Mouse (Mus musculus) gastrocnemius, postnatal 25 days (tissue): ENCODE results near the gene Dntt. TPM values are rescaled to one million over a fixed set of nuclear protein-coding genes. Genes with fewer than 3 reads are reported as not detected.

ENCODE experiments used
- DNase-seq: peaks from one replicate; pipeline ENCODE4 v3.0.0; 2022
- total RNA-seq, 2 experiments: library from RNA; stranded (reverse); gene quantifications; 1 replicate in 1 of 2; 2 replicates in 1 of 2; pipeline ENCODE4 v1.2.3; 2021

Dntt gene
- total RNA-seq, 2 experiments from 2014 or later = 0.19 TPM; not detected in 1

- DNase-seq = no peak
These were observed 25.6 kb downstream of the Dntt start for GRCm38 (mm10) chr19:41054702-41055101.

GRCm38 (mm10) chr19:41071500-41071899, 42.4 kb downstream of the Dntt start:
- DNase-seq = peak; percentile 63

DNA sequence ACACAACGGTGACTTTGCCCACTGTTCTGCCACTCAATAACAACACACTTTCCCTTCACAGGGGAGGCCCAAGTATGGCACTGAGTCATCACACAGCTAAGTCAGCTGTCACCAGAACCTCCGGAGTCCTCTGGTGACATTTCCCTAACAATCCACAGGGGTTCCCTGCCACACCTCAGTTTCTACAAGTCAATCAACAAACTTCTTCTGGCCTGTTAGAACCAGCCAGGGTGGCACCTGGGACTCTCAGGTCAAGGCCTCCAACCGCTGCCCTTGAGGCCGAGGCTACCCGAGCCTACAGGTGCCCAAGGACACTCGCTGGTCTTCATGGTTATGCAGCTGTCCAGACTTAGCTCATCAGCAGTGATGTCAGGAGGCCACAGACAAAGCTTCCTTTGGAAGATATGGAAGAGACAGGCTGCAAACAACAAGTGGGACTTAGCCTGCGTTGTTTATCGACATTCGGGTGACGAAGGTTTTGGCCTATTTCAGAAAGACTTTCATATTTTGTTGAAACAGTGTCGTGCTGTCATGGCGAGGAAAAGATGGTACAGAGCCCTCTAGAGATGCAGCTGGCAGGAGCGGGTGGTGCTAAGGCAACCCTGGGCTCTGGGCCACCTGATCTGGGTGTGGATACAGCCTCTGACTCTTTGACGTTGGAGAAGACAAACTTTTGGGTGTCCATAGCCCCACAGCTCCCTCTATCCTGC, 44.8 kb downstream of the Dntt start:
- DNase-seq = no peak

DNA sequence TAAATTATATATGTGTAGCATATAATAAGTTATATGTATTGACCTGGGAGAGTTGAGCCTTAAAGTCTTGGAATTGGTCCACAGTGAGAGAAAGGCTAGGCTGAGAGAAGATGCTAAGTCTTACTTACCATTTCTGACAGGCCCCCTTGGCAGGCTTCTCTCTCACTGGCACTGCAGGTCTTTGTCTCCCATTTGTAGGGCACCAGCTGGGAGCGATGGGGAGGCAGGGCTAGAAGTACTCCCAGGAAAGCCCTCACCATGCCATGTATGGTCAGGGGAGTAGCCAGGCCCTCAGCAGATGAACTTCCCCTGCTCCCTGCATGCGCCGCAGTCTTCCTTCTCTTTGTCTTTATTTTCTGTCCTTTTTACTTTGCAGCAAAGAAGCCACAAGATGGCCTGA, 47.8 kb downstream of the Dntt start, which contains the start of gene Opalin:
TSS of gene Opalin (minus strand) at position 208 of the 400 bp plus-strand sequence.
- no peak for DNase-seq

DNA sequence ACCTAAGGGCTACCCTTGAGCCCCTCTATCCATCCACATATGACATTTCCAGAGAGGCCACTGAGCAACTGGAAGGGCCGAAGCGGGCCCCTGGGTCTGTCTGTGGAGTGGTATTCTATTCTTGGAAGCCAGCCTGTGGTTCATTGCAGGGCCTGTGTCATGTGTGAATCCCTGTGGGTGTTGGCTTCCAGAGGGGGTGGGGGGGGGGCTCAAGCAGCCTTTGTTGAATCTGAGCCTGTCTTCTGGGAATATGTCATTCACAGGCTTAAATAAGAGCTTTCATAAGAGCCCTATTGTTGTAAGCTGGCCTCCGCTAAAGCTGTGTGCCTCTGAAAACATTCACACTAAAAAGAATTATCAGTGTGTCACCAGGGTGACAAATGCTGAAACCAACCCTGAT, 52.5 kb downstream of the Dntt start:
- DNase-seq = no peak

- DNase-seq = no peak
These were observed 54.6 kb downstream of the Dntt start for GRCm38 (mm10) chr19:41083646-41084045.

DNA sequence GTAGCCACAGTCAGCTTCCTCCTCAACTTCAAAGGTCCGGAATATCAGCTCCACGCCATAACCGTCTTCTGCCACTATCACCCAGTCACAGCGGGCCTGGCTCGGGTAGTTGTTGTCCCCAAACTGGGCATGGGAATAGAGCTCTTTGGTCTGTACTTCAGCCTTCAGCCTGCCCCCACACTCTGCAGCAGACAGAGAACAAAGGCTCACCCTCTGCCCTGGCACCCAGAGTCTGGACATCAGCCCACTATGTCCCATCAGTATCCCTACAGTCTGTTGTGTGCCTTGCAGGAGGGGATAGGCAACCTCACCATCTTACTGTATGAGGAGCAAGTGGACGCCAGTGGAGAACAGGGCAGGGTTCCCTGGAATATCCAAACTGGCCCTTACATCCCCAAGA, 57.2 kb downstream of the Dntt start:
- DNase-seq = no peak

DNA sequence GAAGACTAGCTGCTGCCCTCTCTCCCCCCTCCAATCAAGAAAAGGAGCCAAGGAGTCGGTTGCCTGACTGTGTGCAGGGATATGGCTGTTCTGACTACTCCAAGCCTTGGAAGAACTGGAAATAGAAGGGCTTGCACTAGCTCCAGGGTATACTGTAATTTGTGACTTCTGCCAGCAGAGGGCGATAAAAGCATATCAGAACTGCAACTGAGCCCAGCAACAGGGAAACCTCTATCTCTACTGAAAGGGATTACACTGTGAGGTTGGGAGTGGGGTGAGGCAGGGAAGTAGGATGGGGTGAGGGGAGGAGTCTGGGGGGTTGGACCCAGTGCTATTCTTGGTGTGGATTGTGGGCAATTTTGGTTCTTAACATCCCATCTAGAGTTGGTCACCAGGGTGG, 57.6 kb downstream of the Dntt start:
- DNase-seq = peak; percentile 32

- no peak for DNase-seq
These were observed 58.8 kb downstream of the Dntt start for GRCm38 (mm10) chr19:41087901-41088300.

GRCm38 (mm10) chr19:41088491-41088890, 59.4 kb downstream of the Dntt start:
- no peak for DNase-seq

DNA sequence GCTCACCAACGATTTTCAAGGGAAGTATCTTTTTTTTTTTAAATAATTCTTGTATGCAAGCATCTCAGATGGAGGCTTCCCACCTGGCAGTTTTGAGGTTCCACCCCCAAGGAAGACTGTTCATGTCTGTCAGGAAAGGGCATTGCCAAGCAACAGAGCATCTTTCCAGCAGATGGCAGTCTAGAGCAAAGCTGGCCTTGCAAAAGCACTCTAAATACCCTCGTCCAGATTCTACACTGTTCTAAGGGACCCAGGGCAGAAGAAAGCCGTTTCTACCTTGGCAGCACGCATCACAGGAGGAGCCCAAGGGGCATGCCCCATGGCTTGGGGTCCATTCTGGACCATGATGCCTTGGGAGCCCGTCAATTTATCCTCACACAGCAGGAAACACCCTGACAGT, 60.8 kb downstream of the Dntt start:
- no peak for DNase-seq

DNA sequence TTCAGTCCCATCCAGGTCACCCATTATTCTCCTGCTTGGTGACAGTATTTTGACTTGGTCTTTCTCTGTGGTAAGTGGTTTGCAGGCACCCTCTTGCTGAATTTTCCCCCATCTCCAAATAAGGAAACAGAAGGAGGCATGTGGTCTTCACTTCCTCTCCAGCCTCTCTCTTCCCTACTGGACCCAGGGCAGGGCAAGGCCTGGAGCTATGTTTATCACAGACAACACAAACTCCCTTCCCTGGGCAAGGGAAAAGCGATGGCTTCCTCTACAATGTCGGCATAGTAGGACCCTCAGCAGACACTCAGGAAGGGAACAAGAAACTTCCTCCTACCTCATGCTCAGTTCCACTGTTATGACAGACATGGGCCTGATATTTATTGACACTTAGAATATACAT, 62.8 kb downstream of the Dntt start:
- no peak for DNase-seq

GRCm38 (mm10) chr19:41097038-41097437, 68.0 kb downstream of the Dntt start:
- DNase-seq = no peak

DNA sequence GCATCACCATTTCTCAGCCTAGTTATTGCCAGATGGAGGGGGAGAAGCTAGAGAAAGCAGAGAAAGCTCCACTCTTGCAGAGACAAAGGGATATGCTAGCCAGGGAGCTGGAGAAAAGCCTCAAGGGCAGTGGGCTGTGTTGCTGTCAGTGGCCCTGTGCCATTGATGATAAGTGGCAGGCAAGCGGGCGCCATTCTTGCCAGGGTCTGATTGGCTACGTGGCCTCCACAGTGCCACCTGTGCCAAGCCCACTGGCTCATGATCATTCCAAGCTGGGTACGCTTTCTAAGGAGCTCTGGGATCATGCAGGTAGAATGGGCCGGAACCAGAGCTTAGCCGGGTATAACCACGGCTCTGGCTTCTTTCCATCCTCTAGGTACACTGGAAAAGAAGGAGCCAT, 71.8 kb downstream of the Dntt start:
- no peak for DNase-seq

DNA sequence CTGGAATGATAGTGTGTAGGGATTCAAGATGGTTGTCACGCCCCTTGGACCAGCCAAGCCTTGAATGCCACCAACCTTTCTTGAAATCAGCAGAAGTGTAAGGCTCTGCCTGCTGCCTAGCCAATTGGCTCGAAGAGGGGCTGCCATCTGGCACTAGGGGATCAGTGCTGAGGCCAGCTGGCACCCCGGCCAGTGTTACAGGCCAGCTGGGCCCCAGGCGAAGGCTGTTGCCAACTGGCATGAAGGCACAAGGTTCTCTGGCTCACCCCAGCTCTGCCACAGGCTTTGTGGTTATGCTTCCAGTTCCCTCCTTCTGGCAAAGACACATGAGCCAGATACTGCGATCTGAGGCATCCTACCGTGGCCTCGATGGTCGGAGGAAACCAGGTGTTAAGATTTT, 72.3 kb downstream of the Dntt start:
- DNase-seq = peak; percentile 88

- no peak for DNase-seq
These were observed 75.8 kb downstream of the Dntt start for GRCm38 (mm10) chr19:41104922-41105321.

GRCm38 (mm10) chr19:41107530-41107929, 78.5 kb downstream of the Dntt start:
- DNase-seq = no peak

GRCm38 (mm10) chr19:41108666-41109065, 79.6 kb downstream of the Dntt start:
- DNase-seq = no peak

Other genes starting within 250 kb of the Dntt start
- gene Ccnj, start 198.0 kb upstream of the Dntt start, total RNA-seq = 1 to 10 TPM; 2.9 to 3.5 TPM
- 1 to 10 TPM; 3.1 to 3.8 TPM for gene Zfp518a, start 134.6 kb upstream of the Dntt start, total RNA-seq
- gene Blnk, start 34.7 kb upstream of the Dntt start, total RNA-seq = under 1 TPM; 0.83 to 1.00 TPM
- gene Opalin, start 47.8 kb downstream of the Dntt start, total RNA-seq = not detected
- under 1 TPM in 1 of 2 experiments, not detected in 1; 0.24 TPM for gene Tll2, start 177.6 kb downstream of the Dntt start, total RNA-seq
- 10 to 100 TPM; 62.1 to 62.8 TPM for gene Tm9sf3, start 234.7 kb downstream of the Dntt start, total RNA-seq